Mouse (Mus musculus) cortical plate, adult 2 months (tissue): ENCODE measurements around the gene Ctdspl. TPM values are rescaled to one million over a fixed set of nuclear protein-coding genes. Genes with fewer than 3 reads are reported as not detected.
A peak's percentile ranks its signal among the peaks of the same experiment; 100 is the strongest.

Experiments
- H3K27ac ChIP-seq: fragments of 200-500 bp; 2 replicates; pipeline ENCODE4 v1.5.1; 2012; ENCODE audit warnings: low read length, control low read depth, inconsistent platforms; ENCODE audit not compliant: insufficient read depth
- H3K4me1 ChIP-seq: fragments of 200-500 bp; 2 replicates; pipeline ENCODE4 v1.6.1; 2011; ENCODE audit warnings: low read length; ENCODE audit not compliant: control insufficient read depth, insufficient read depth
- H3K4me3 ChIP-seq: fragments of 200-500 bp; 2 replicates; pipeline ENCODE4 v1.5.1; 2011; ENCODE audit warnings: mild to moderate bottlenecking, low read length, control low read depth; ENCODE audit not compliant: insufficient read depth
- CTCF ChIP-seq: fragments of 200-500 bp; IDR thresholded peaks from 2 replicates; pipeline ENCODE4 v1.5.1; 2011; ENCODE audit warnings: mild to moderate bottlenecking, control low read depth, low read length; ENCODE audit not compliant: insufficient read depth; ENCODE audit errors: extremely low read depth
- POLR2A ChIP-seq: fragments of 200-500 bp; IDR thresholded peaks from 2 replicates; pipeline ENCODE4 v1.6.1; 2011; ENCODE audit warnings: mild to moderate bottlenecking, low read length, control low read depth; ENCODE audit not compliant: insufficient read depth; ENCODE audit errors: extremely low read depth
- polyA plus RNA-seq: library from polyadenylated mRNA; depleted of rRNA; stranded (reverse); fragments of >200 nt; gene quantifications from 2 replicates; pipeline ENCODE4 v1.2.3, GENCODE M21; 2012; rRNA removed

The Ctdspl gene
- polyA plus RNA-seq, 1 experiment: 30.3 TPM

DNA sequence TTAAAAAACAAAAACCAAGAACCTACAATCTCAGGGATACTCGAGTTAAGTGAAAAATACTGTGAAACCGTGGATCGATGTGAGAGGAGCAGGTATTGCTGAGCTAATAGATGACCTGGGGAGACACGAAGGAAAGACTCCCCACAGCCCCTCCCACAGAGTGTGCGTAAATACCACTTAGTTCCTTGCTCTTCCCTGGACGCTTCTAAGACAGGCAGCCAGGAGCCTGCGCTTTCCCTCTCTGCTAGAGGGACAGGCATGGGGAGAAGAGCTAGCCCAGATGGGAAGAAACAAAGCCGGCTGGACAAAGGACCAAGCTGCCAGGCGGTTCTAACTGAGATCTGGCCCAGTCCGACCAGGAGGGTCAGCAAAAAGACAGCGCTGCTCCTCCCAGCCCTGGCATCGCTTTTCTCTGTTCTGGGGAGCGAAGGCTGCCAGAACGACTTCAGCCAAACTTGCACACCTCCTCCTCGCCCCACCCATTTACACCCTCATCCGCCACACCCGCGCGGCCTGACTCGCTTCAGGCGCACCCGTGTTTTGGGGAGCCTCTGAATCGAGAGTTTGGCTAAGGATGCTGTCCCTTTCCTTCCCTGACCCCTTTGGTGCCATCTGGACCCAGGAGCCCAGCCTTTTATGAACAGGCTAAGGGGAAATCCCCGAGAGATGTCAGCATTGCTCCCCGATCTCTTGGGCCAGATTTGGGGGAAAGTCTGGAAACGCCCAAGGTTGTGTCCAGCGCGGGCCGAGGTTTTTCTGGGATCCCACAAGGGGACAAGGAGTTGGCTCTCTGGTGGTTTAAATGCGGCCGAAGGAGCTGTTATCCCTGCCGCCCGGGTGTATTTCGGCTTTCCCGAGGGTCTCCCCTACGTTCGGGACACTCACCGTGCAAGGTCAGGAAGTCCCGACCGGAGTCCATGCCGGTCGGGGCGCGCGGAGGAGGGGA is 166.5 kb downstream of the Ctdspl start:
- Histone ChIP-seq H3K4me1 (peaks cover 5% of the 10 kb centered on the region; the same call in 1 of the 2 replicates), H3K27ac (peak overlapping the region; percentile 73), H3K4me3 (peak overlapping the region; percentile 53)
- no peak for TF ChIP-seq CTCF
- TF ChIP-seq POLR2A: no peak

Other genes with a start within 250 kb of the Ctdspl start
- gene Vill, start 126.3 kb downstream of the Ctdspl start, polyA plus RNA-seq: 15.1 and 19.4 TPM in 2 replicates
- 21.7 and 24.2 TPM in 2 replicates for gene Plcd1, start 167.0 kb downstream of the Ctdspl start, polyA plus RNA-seq
- 4.4 and 4.6 TPM in 2 replicates for gene Dlec1, start 176.0 kb downstream of the Ctdspl start, polyA plus RNA-seq
- gene Acaa1b, start 230.6 kb downstream of the Ctdspl start, polyA plus RNA-seq: 1.0 and 1.5 TPM in 2 replicates
- gene Gm47289, start 232.7 kb downstream of the Ctdspl start, polyA plus RNA-seq: not detected in 2 replicates